Mouse (Mus musculus) G1E (cell line): Measurements from ENCODE around the gene N4bp1. TPM values are rescaled to one million over a fixed set of nuclear protein-coding genes. Genes with fewer than 3 reads are reported as not detected.

Source experiments
- ATAC-seq: 2 replicates; pipeline ENCODE4 v1.8.0; 2016; ENCODE audit warnings: mild to moderate bottlenecking; ENCODE audit not compliant: insufficient number of reproducible peaks, poor library complexity, low FRiP score, severe bottlenecking; ENCODE audit errors: extremely low read depth
- DNase-seq: peaks from one replicate; pipeline ENCODE4 v3.0.0; 2012; ENCODE audit warnings: low spot score
- H3K27me3 ChIP-seq: 2 replicates; pipeline ENCODE4 v1.6.1; 2012; ENCODE audit warnings: mild to moderate bottlenecking, low read length, inconsistent platforms; ENCODE audit not compliant: insufficient read depth
- H3K36me3 ChIP-seq: replicated peaks from 2 replicates; pipeline ENCODE3; 2012; ENCODE audit warnings: mild to moderate bottlenecking, inconsistent platforms
- H3K4me1 ChIP-seq: 2 replicates; pipeline ENCODE4 v1.6.1; 2012; ENCODE audit warnings: low read depth, low read length, inconsistent platforms, mixed read lengths; ENCODE audit not compliant: insufficient read depth
- H3K4me3 ChIP-seq: 2 replicates; pipeline ENCODE4 v1.5.1; 2012; ENCODE audit warnings: low read depth, mild to moderate bottlenecking, inconsistent platforms, low read length, moderate library complexity, mixed read lengths
- H3K9me3 ChIP-seq: replicated peaks from 2 replicates; pipeline ENCODE4 v1.6.1; 2012; ENCODE audit warnings: inconsistent platforms
- CTCF ChIP-seq: IDR thresholded peaks from 2 replicates; pipeline ENCODE4 v1.5.1; 2012; ENCODE audit warnings: low read depth, low read length, inconsistent platforms, mixed read lengths
- GATA1 ChIP-seq: IDR thresholded peaks from 2 replicates; pipeline ENCODE4 v1.6.1; 2012; ENCODE audit warnings: borderline replicate concordance, low read length, inconsistent platforms, mixed read lengths
- GATA2 ChIP-seq: IDR thresholded peaks from 2 replicates; pipeline ENCODE4 v1.6.1; 2012; ENCODE audit warnings: low read depth, low read length, inconsistent platforms, borderline replicate concordance
- POLR2AphosphoS5 ChIP-seq: IDR thresholded peaks from 2 replicates; pipeline ENCODE4 v1.6.1; 2012; ENCODE audit warnings: low read depth, low read length, inconsistent platforms; ENCODE audit not compliant: insufficient replicate concordance
- TAL1 ChIP-seq: conservative IDR thresholded peaks from 2 replicates; pipeline ENCODE4 v1.6.1; 2012; ENCODE audit warnings: low read depth, low read length, inconsistent platforms, mixed read lengths
- polyA plus RNA-seq: library from polyadenylated mRNA; stranded (reverse); fragments of >175 nt; gene quantifications from 2 replicates; pipeline ENCODE4 v1.2.3, GENCODE M21; 2012
- total RNA-seq, 2 experiments: library from RNA; stranded (forward) in 1 of 2; stranded (reverse) in 1 of 2; fragments of 200-1000 nt in 1 of 2; fragments of >200 nt in 1 of 2; fragmentation: Nextera tagmentation in 1 of 2; gene quantifications; 2 replicates each; pipeline ENCODE4 v1.2.3; 2014 to 2017

The N4bp1 gene
- total and polyA plus RNA-seq, 3 experiments: 11.4 to 30.1 (median 17.2) TPM

- no peak overlapping the region for H3K4me3 ChIP-seq
- no peak for TF ChIP-seq TAL1
- TF ChIP-seq POLR2AphosphoS5: no peak
- TF ChIP-seq GATA1: no peak
- no peak for TF ChIP-seq GATA2
- TF ChIP-seq CTCF: no peak
- DNase-seq (no peak), ATAC-seq (no peak)
- no peaks in the 10 kb centered on the region for H3K36me3 ChIP-seq
- no peaks in the 10 kb centered on the region for H3K9me3 ChIP-seq
- no peaks in the 10 kb centered on the region for H3K4me1 ChIP-seq
- H3K27me3 ChIP-seq: peaks cover 6% of the 10 kb centered on the region; the same call in 1 of the 2 replicates
Measured at GRCm38 (mm10) chr8:86787891-86788420, 97.1 kb downstream of the N4bp1 start.

DNA sequence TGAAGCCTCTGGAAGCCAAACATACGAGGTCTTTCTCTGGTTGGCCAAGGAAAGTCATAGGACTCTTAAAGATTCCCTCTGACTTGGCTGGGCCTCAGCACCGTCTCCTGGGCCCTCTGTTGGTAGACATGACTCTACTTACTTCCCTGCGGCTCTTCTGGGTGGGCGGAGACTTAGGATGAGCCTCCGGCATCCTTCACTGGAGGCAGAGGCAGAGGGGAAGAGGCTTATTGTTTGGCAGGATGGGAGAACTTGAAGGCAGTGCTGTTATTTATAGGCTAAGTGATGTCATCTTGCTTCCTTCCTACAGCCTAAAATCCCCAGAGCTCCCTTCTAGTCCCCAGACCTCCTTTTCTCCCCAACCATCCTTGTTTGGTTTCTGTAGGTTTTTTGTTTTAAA is 98.6 kb downstream of the N4bp1 start:
- Histone ChIP-seq H3K36me3 (no peaks in the 10 kb centered on the region), H3K4me3 (no peak overlapping the region), H3K4me1 (no peaks in the 10 kb centered on the region), H3K9me3 (no peaks in the 10 kb centered on the region), H3K27me3 (peaks cover 6% of the 10 kb centered on the region; the same call in 1 of the 2 replicates)
- TF ChIP-seq GATA1: no peak
- ATAC-seq (no peak), DNase-seq (no peak)

DNA sequence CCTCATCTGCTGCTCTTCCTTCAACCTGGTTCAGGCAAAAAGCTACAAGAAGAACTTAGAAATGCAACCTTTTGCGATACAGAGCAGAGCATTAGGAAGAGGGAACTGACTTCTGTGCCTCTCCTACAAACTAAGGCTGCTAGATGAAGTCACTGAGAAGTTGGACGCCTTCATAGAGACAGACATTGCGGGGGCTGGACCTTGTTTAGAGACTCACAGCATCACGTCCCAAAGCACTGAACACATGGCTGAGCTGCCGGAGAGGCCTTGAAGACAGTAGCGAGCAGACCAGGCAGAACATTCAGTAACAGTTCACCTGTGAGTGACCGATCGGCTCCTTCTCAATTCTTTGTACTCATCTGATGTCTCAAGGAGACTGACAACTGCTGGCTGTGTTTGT is 104.0 kb downstream of the N4bp1 start:
- no peak for ATAC-seq
- TF ChIP-seq GATA2: no peak
- no peak for TF ChIP-seq CTCF
- TF ChIP-seq POLR2AphosphoS5: no peak
- no peak for TF ChIP-seq TAL1
- TF ChIP-seq GATA1: no peak
- H3K36me3 ChIP-seq: no peaks in the 10 kb centered on the region
- peaks cover 7% of the 10 kb centered on the region for H3K27me3 ChIP-seq
- H3K4me1 ChIP-seq: no peaks in the 10 kb centered on the region
- no peaks in the 10 kb centered on the region for H3K9me3 ChIP-seq
- H3K4me3 ChIP-seq: no peak overlapping the region
- no peak for DNase-seq

DNA sequence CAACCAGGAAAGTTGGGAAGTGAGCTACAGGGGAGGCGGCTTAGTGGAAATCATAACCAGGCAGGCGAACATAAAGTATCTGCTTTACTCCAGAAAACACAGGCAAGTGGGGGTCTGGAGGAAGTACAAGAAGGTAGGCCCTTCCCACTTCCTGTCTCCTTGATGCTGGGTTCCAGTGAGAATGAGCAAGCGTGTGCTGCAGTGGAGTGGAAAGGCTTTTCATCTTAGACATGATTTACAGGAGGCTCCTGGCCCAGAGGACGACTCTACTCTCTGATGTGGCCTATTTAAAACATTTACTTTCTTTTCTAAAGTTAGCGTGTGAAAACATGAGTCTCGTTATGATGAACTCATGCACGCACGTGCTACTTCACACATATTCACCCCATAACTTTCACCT is 105.9 kb downstream of the N4bp1 start:
- ATAC-seq (no peak), DNase-seq (no peak)
- Histone ChIP-seq H3K4me3 (no peak overlapping the region), H3K9me3 (no peaks in the 10 kb centered on the region), H3K4me1 (0 out of 2 replicates have a peak, but pooled peaks cover 3% of the 10 kb centered on the region), H3K36me3 (no peaks in the 10 kb centered on the region), H3K27me3 (peaks cover 7% of the 10 kb centered on the region; the same call in 1 of the 2 replicates)
- TF ChIP-seq TAL1 (no peak), CTCF (no peak), GATA2 (no peak), POLR2AphosphoS5 (no peak), GATA1 (no peak)

DNA sequence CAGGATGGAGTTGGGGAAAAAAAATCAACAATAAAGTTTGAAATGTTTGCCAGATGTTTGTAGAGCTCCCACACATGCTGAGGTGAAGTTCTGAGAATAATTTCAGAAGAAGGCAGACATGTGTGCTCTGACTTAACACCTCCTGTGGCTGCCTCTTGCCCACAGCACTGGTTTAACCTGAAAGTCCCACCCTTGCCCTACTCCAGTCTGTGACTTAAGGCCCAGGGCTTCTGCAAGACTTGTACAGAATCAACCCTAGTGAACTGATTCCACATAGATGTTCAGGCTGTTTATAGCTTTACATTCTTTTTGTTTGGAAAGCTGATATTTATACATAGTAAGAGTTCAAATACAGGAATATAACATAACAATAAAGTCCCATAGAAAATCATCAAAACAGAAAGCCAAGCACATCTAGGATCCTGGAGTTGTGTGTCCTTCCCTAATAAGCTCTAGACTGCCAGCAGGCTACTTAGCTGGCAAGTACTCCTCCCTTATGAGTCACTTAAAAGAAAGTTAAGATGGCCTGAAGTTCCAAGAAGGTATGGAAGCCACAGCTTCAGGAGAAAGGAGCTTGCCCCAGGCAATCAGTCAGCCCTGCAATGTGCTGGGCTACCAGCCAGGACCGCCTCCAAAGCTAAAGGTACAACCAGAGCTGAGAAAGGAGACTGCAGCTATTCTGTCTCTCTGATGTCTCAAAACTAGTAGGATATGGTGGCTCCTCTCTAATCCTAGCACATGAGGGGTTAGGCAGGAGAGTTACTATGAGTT is 114.9 kb downstream of the N4bp1 start:
- TF ChIP-seq GATA1 (no peak), CTCF (no peak), POLR2AphosphoS5 (no peak), TAL1 (no peak)
- Histone ChIP-seq H3K4me1 (peaks cover 4% of the 10 kb centered on the region; the same call in 1 of the 2 replicates), H3K27me3 (peaks cover 17% of the 10 kb centered on the region), H3K4me3 (no peak overlapping the region), H3K9me3 (no peaks in the 10 kb centered on the region), H3K36me3 (no peaks in the 10 kb centered on the region)
- no peak for DNase-seq
- ATAC-seq: no peak

DNA sequence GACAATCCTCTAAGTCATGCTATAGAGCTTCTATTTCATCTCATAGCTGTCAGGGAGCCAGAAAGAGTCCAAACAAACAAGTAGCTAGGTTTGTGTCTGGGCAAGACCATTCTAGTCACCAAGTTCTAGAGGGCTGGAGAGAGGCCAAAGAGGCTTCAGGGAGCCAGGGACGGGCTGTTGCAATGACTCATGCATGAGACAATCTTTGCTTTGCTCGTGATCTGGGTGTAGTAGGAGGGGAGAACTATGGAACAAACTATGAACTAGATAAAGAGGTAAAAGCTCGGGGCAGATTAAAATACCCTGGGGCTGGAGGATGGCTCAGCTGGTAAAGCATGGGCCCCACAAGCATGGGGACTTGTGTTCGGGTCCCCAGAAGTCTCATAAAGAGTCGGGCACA is 116.6 kb downstream of the N4bp1 start:
- ATAC-seq: no peak

More for the DNA sequence above, 116.6 kb downstream of the N4bp1 start:
- Histone ChIP-seq H3K9me3 (no peaks in the 10 kb centered on the region), H3K4me3 (no peak overlapping the region), H3K27me3 (peaks cover 22% of the 10 kb centered on the region), H3K4me1 (peaks cover 2% of the 10 kb centered on the region; the same call in 1 of the 2 replicates), H3K36me3 (no peaks in the 10 kb centered on the region)
- no peak for DNase-seq
- TF ChIP-seq GATA1 (no peak), CTCF (no peak), TAL1 (no peak), GATA2 (no peak), POLR2AphosphoS5 (no peak)
